Mouse (Mus musculus) kidney, adult 2 months (tissue): ENCODE results near the gene Krt8.

Experiments used
- CTCF ChIP-seq: fragments of 200-500 bp; conservative IDR thresholded peaks from 2 replicates; pipeline ENCODE4 v1.5.1; 2011; ENCODE audit warnings: low read depth, mild to moderate bottlenecking, control low read depth, low read length, moderate library complexity, mixed read lengths; ENCODE audit not compliant: insufficient read depth, insufficient read length
- POLR2A ChIP-seq: fragments of 200-500 bp; IDR thresholded peaks from one replicate; pipeline ENCODE4 v1.6.1; 2011; ENCODE audit warnings: low read depth, low read length, control low read depth

DNA sequence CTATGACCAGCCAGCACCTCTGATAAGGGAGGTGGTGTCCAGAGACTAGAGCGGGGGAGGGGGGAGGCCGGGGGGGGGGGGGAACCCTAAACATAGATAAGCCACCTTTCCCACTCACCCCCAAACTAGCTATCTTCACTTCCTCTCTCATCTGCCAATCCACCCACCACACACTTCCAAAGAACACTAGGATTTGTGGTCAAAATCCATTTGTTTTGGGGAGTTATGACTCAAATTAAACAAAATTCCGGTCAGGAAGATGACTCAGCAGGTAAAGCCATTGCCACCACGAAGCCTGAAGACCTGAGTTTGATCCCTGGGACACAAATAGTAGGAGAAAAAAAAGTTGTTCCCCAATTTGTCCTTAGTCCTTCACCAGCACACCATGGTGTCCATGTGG, 10.6 kb upstream of the Krt8 start:
- TF ChIP-seq CTCF (no peak), POLR2A (no peak)
